Mouse (Mus musculus): Measurements from ENCODE around the gene Mmd. TPM values are rescaled to one million over a fixed set of nuclear protein-coding genes. Genes with fewer than 3 reads are reported as not detected.

The Mmd gene
- polyA plus RNA-seq, 1 experiment from 2014 or later: 118 TPM

DNA sequence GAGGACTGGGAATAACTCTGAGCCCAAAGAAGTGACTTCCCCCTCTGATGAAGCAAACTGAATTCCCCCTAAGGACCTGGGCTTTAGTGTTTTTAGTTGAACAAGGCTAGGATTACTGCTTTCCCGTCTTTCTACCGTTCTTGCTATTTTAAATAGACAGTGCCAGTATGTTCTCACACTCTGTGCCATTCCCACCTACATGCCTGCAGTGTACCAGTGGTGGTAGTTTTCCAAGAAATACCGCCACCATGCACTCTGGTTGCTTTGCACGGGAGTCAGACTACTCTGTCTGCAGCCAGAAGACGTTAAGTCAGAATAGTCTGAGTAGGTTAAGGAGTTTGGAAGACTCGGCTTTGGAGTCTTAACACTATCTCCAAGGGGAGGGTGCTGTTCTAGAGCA, 34.3 kb downstream of the Mmd start:
- no peak overlapping the region for H3K27ac ChIP-seq (ENCODE audit: poor library complexity, severe bottlenecking)
- H3K9me3 ChIP-seq (replicated peaks): no peaks in the 10 kb centered on the region
- peaks cover 5% of the 10 kb centered on the region; the same call in 1 of the 2 replicates for H3K36me3 ChIP-seq
- no peak overlapping the region for H3K9ac ChIP-seq
- H3K4me1 ChIP-seq (replicated peaks): no peaks in the 10 kb centered on the region
- no peak overlapping the region for H3K4me2 ChIP-seq
- H3K4me3 ChIP-seq: no peak overlapping the region
- no peak for ATAC-seq (ENCODE audit: insufficient number of reproducible peaks, low FRiP score)
- no peaks in the 10 kb centered on the region for H3K27me3 ChIP-seq (replicated peaks)
- 69% methylated on average over 6 of the region's 6 CpGs for WGBS

DNA sequence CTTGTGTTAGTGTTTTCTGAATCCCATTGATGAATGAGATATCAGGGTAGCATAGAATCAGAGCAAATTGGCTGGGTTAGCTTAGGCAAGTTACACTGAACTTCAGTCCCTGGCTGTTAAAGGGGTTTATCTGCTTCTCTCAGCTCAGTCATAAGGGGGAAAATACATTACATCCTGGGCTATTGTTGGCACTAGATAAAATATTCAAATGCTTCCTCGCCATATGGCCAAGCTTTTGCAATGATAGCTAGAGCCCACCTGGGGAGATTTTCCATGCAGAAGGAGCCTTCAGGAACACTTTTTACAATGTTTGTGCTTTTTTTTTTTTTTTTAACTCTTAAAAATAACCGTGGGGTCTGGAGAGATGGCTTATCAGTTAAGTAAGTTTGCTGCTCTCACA, 34.8 kb downstream of the Mmd start:
- 39% methylated on average over 2 of the region's 2 CpGs for WGBS
- no peaks in the 10 kb centered on the region for H3K9me3 ChIP-seq (replicated peaks)
- H3K9ac ChIP-seq: no peak overlapping the region
- H3K4me3 ChIP-seq: no peak overlapping the region
- H3K36me3 ChIP-seq: peaks cover 5% of the 10 kb centered on the region; the same call in 1 of the 2 replicates
- no peaks in the 10 kb centered on the region for H3K27me3 ChIP-seq (replicated peaks)
- H3K27ac ChIP-seq (ENCODE audit: poor library complexity, severe bottlenecking): no peak overlapping the region
- no peak for ATAC-seq (ENCODE audit: insufficient number of reproducible peaks, low FRiP score)
- H3K4me1 ChIP-seq (replicated peaks): no peaks in the 10 kb centered on the region
- H3K4me2 ChIP-seq: no peak overlapping the region

DNA sequence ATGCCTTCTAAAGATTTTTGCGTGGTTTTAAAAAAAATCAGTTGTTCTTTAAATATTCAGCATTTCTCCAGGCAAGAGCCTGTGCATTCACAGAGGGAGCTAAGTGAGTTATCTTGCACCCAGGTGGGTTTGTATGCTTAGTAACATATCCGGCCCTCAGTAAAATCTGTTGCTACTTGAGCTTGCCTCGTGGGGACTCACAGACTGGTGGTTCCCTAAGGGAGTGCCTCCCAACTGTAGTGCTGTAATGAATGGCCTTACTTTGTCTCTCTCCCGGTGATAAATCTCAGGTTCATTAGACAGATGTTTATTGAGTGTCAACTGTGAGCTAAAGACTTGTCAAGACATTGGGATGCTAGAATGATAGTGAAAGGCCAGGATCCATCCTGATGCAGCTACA, 35.4 kb downstream of the Mmd start:
- no peak for ATAC-seq (ENCODE audit: insufficient number of reproducible peaks, low FRiP score)
- no peaks in the 10 kb centered on the region for H3K9me3 ChIP-seq (replicated peaks)
- no peaks in the 10 kb centered on the region for H3K4me1 ChIP-seq (replicated peaks)
- no peak overlapping the region for H3K27ac ChIP-seq (ENCODE audit: poor library complexity, severe bottlenecking)
- no peak overlapping the region for H3K4me3 ChIP-seq
- peaks cover under 1% of the 10 kb centered on the region; the same call in 1 of the 2 replicates for H3K36me3 ChIP-seq
- H3K27me3 ChIP-seq (replicated peaks): no peaks in the 10 kb centered on the region
- WGBS: 62% methylated on average over 4 of the region's 4 CpGs
- no peak overlapping the region for H3K9ac ChIP-seq
- no peak overlapping the region for H3K4me2 ChIP-seq

DNA sequence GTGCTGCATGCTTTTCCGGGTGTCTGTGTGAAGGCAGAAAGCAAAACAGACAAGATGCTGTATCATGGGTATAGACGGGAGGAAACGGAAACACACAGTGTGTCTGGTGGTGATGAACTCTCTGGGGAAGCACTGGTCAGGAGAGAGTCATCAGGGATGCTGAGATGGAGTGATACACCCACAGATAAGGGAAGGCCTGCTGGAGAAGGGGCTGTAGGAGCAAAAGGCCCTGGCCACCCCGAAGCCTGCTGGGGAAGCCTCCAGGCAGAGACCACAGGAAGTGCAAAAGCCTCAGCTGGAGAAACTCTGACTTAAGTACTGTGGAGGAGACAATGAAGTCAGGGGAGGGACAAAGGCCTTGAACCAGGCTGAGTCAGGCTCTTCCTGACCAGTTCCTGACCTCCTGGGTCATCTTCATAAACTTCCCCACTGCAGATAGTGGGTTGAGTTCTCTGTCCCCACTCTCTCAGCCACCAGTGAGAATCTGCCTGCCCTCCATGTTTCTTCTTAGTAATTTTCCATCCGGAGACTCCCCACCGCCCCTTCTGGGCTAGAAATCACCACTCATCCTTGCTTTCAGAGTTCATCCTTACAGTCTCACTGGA, 37.4 kb downstream of the Mmd start:
- ATAC-seq (ENCODE audit: insufficient number of reproducible peaks, low FRiP score): no peak
- no peak overlapping the region for H3K4me3 ChIP-seq
- WGBS: 71% methylated on average over 6 of the region's 6 CpGs

DNA sequence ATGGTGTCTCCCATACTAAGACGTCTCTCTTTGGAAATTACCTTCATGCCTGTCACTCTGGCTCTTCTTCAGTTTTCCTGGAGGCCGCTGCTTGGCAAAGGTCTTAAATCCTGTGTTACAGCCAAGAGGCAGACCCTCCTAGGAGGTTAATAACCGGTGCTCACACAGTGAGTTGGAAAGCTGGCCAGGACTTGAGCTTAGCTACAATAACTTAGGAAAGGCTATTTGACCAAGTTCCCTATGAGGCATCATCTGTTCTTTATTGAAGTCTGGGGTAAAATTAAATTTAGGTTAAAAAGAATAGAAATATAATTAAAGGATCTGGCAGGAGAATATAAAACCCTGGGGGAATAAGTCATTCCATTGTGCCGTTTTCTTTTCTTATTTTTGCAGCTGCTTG, 41.9 kb downstream of the Mmd start:
- H3K4me1 ChIP-seq (replicated peaks): no peaks in the 10 kb centered on the region
- H3K27ac ChIP-seq (ENCODE audit: poor library complexity, severe bottlenecking): no peak overlapping the region
- ATAC-seq (ENCODE audit: insufficient number of reproducible peaks, low FRiP score): no peak
- H3K9ac ChIP-seq: no peak overlapping the region
- H3K27me3 ChIP-seq (replicated peaks): no peaks in the 10 kb centered on the region
- 80% methylated on average over 4 of the region's 4 CpGs for WGBS
- H3K9me3 ChIP-seq (replicated peaks): no peaks in the 10 kb centered on the region
- H3K4me2 ChIP-seq: no peak overlapping the region
- H3K36me3 ChIP-seq: no peaks in the 10 kb centered on the region
- H3K4me3 ChIP-seq: no peak overlapping the region

More for the DNA sequence above, 37.4 kb downstream of the Mmd start:
- Histone ChIP-seq H3K4me2 (no peak overlapping the region), H3K9ac (no peak overlapping the region), H3K4me1 (replicated peaks) (no peaks in the 10 kb centered on the region), H3K9me3 (replicated peaks) (no peaks in the 10 kb centered on the region), H3K27ac (ENCODE audit: poor library complexity, severe bottlenecking) (no peak overlapping the region), H3K27me3 (replicated peaks) (no peaks in the 10 kb centered on the region), H3K36me3 (no peaks in the 10 kb centered on the region)

DNA sequence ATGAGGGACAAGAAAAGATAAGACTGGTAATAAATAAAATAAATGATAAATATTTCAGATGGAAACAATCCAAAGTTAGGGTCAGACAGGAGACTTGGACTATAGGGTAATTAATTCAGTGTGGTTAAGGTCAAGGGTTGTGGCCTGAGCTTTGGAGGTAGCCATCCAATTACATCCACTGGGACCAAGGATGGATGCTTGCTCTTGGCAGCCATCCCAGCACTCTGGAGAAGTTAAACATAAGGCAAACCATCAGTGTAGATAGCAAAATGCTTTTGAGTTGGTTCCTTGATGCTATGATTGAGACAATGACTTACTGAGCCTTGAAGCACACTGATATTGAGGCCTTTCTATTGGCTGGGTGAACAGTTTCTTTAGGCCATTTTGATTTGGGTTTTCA, 43.5 kb downstream of the Mmd start:
- no peaks in the 10 kb centered on the region for H3K27me3 ChIP-seq (replicated peaks)
- no peak overlapping the region for H3K9ac ChIP-seq
- no peak for ATAC-seq (ENCODE audit: insufficient number of reproducible peaks, low FRiP score)
- H3K9me3 ChIP-seq (replicated peaks): no peaks in the 10 kb centered on the region
- no peaks in the 10 kb centered on the region for H3K36me3 ChIP-seq
- no peak overlapping the region for H3K27ac ChIP-seq (ENCODE audit: poor library complexity, severe bottlenecking)
- no peak overlapping the region for H3K4me3 ChIP-seq
- H3K4me1 ChIP-seq (replicated peaks): no peaks in the 10 kb centered on the region
- H3K4me2 ChIP-seq: no peak overlapping the region

DNA sequence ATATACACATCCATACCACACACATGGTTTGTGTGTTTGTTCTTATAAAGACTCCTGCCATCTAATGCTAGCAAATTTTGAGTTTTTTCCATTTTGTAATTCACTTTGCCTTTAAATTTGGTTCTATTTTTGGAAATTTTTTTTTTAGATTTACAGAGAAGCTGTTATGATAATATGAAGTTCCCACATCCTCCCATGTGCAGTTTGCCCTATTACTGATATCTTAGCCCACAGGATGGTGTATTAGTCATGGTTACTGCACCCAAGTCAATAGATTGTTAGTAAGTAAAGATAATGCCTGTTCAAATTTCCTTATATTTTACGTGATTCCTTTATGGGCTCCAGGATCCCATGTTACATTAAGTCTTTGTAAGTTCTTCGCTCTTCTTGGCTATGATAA, 45.4 kb downstream of the Mmd start:
- Histone ChIP-seq H3K36me3 (no peaks in the 10 kb centered on the region), H3K4me3 (no peak overlapping the region), H3K4me1 (replicated peaks) (no peaks in the 10 kb centered on the region), H3K9ac (no peak overlapping the region), H3K9me3 (replicated peaks) (no peaks in the 10 kb centered on the region), H3K27ac (ENCODE audit: poor library complexity, severe bottlenecking) (no peak overlapping the region), H3K27me3 (replicated peaks) (no peaks in the 10 kb centered on the region), H3K4me2 (no peak overlapping the region)
- ATAC-seq (ENCODE audit: insufficient number of reproducible peaks, low FRiP score): no peak
- 80% methylated on average over 2 of the region's 2 CpGs for WGBS

DNA sequence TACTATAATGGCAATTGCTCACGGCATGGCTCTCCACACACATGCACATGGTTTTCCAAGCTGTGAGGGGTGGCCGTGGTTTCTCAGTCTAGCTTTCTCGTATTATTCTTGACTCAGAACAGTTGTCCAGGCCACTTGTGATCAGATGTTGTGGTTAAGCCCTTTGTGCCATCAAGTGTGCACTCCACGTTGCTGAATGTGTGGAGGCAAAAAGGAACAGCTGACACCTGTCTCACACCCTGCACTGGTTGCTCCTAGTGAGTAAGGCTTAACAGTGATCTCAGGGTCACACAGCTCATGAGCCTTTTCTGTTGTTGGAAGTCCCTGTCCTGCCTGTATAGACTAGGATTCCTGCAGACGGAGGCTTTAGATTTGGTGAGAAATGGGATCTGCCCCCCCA, 56.8 kb downstream of the Mmd start:
- 79% methylated on average over 5 of the region's 5 CpGs for WGBS
- ATAC-seq (ENCODE audit: insufficient number of reproducible peaks, low FRiP score): no peak

DNA sequence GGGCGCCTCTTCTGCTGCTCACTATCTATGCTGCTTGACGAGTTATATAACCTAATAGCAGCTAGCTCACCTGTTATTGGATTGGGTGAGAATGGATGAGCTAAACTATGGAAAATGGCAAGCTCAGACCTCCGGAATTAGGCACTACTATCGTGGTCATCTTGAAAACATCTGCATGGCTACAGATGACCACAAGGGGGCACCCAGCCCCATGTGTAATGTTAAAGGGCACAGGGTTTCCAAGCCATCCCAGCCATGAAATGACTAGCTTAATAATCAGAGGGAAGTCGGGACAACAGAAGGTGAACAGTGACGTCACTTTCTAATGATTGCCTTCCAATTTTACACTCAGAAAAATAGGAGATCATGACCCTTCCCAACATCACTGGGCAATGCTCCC, 57.7 kb downstream of the Mmd start:
- 60% methylated on average over 6 of the region's 6 CpGs for WGBS
- H3K36me3 ChIP-seq: no peaks in the 10 kb centered on the region
- H3K4me1 ChIP-seq (replicated peaks): no peaks in the 10 kb centered on the region
- H3K4me2 ChIP-seq: no peak overlapping the region
- no peak overlapping the region for H3K9ac ChIP-seq
- ATAC-seq (ENCODE audit: insufficient number of reproducible peaks, low FRiP score): no peak
- 0 out of 2 replicates have a peak, but pooled peaks cover 5% of the 10 kb centered on the region for H3K9me3 ChIP-seq (replicated peaks)
- H3K4me3 ChIP-seq: no peak overlapping the region
- no peaks in the 10 kb centered on the region for H3K27me3 ChIP-seq (replicated peaks)
- no peak overlapping the region for H3K27ac ChIP-seq (ENCODE audit: poor library complexity, severe bottlenecking)

More for the DNA sequence above, 56.8 kb downstream of the Mmd start:
- 0 out of 2 replicates have a peak, but pooled peaks cover 5% of the 10 kb centered on the region for H3K9me3 ChIP-seq (replicated peaks)
- no peak overlapping the region for H3K4me2 ChIP-seq
- no peak overlapping the region for H3K27ac ChIP-seq (ENCODE audit: poor library complexity, severe bottlenecking)
- H3K9ac ChIP-seq: no peak overlapping the region
- H3K27me3 ChIP-seq (replicated peaks): no peaks in the 10 kb centered on the region
- H3K36me3 ChIP-seq: no peaks in the 10 kb centered on the region
- no peaks in the 10 kb centered on the region for H3K4me1 ChIP-seq (replicated peaks)
- H3K4me3 ChIP-seq: no peak overlapping the region

DNA sequence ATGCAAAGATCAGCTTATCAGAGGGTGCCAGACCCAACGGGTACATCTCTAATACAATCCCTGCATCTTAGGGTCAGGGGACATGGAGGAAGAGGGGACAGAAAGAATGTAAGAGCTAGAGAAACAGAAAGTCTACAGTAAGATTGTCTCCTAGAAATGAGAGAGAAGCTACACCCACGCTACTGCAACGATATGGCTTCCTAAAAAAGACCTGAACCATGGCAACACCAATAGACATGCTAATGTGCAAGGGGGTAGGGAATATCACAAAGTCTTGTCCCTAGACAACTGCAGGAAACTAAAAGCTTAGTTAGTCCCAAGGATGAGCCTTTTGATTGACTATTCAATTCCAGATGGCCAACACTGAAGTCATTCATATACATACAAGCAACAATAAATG, 65.3 kb downstream of the Mmd start:
- Histone ChIP-seq H3K9ac (no peak overlapping the region), H3K4me2 (no peak overlapping the region), H3K4me1 (replicated peaks) (no peaks in the 10 kb centered on the region), H3K4me3 (no peak overlapping the region), H3K36me3 (no peaks in the 10 kb centered on the region), H3K27me3 (replicated peaks) (no peaks in the 10 kb centered on the region), H3K27ac (ENCODE audit: poor library complexity, severe bottlenecking) (no peak overlapping the region), H3K9me3 (replicated peaks) (0 out of 2 replicates have a peak, but pooled peaks cover 3% of the 10 kb centered on the region)
- WGBS: 80% methylated on average over 3 of the region's 3 CpGs
- no peak for ATAC-seq (ENCODE audit: insufficient number of reproducible peaks, low FRiP score)

DNA sequence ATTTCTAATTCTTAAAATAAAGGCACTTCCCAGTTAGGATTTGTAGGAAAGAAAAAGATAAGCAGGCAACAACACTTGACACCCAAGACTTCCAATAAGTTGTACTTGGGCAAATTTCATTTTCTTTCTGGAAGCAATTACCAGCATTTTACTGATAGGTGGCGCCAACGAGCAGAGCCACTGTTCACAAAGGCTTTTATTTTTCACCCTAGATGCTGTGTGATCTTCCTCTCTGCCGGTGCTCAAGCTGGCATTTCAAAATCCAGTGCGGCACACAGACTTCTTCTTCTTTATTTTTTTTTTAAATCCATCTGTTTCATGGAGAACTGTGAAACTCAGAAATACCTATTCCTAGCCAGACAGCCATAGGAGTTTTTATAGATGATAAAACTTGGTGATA, 68.2 kb downstream of the Mmd start:
- Histone ChIP-seq H3K9me3 (replicated peaks) (no peaks in the 10 kb centered on the region), H3K4me1 (replicated peaks) (no peaks in the 10 kb centered on the region), H3K4me3 (no peak overlapping the region), H3K27ac (ENCODE audit: poor library complexity, severe bottlenecking) (no peak overlapping the region), H3K4me2 (no peak overlapping the region), H3K36me3 (no peaks in the 10 kb centered on the region), H3K27me3 (replicated peaks) (no peaks in the 10 kb centered on the region), H3K9ac (no peak overlapping the region)
- no peak for ATAC-seq (ENCODE audit: insufficient number of reproducible peaks, low FRiP score)
- 26% methylated on average over 4 of the region's 4 CpGs for WGBS

DNA sequence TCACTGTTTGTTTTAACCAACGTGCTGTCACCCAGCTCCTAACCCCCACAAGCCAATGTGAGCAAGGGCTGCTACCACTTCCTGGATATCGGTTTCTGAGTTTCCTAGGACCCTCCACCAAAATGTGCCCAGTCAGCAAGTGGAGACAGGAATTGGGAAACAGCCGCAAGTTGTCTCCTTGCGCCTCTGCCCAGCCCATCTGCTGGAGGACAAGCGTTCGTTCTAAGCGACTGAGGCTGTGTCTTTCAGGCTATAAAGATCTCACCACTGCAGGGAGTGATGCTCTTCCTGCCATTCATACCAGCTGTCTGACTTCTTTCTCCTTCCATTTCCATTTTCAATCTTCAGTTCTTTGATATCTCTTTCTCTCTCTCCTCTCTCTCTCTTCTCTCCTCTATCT, 71.7 kb downstream of the Mmd start:
- Histone ChIP-seq H3K27ac (ENCODE audit: poor library complexity, severe bottlenecking) (no peak overlapping the region), H3K4me3 (no peak overlapping the region), H3K4me1 (replicated peaks) (no peaks in the 10 kb centered on the region), H3K4me2 (no peak overlapping the region), H3K9ac (no peak overlapping the region), H3K36me3 (no peaks in the 10 kb centered on the region), H3K27me3 (replicated peaks) (no peaks in the 10 kb centered on the region), H3K9me3 (replicated peaks) (no peaks in the 10 kb centered on the region)
- WGBS: 58% methylated on average over 7 of the region's 7 CpGs
- ATAC-seq (ENCODE audit: insufficient number of reproducible peaks, low FRiP score): no peak
